ENCODE assay signal across 8 mouse cellular contexts in genomic region chr14:15881284-15881683, GRCm38 (mm10).
DNase-seq lines count a peak whose midpoint lies in the region; ATAC-seq lines count a peak whose summit lies in the region.

No protein-coding gene starts in this region.

- H3K27me3 ChIP-seq in embryonic facial prominence, embryonic 10.5 days (replicated peaks; ENCODE audit: low read depth, poor library complexity, severe bottlenecking) = no peaks in the 10 kb centered on the region
- H3K27me3 ChIP-seq in kidney, embryonic 15.5 days = no peaks in the 10 kb centered on the region

- H3K4me3 ChIP-seq in embryonic facial prominence, embryonic 10.5 days = no peak overlapping the region
- H3K4me3 ChIP-seq in kidney, embryonic 15.5 days (replicated peaks) = no peak overlapping the region

- intact Hi-C loops in gastrocnemius, postnatal 36 days (cut with DNase I) = loop anchor here (5.0 to 10.0 kb wide), 2 partner anchors 504 to 524 kb away; no protein-coding TSS in a partner anchor

- 77% methylated on average over 1 of the region's 1 CpGs for WGBS in embryonic facial prominence, embryonic 10.5 days
- WGBS in kidney, embryonic 15.5 days = 72% methylated on average over 1 of the region's 1 CpGs

- H3K9me3 ChIP-seq in embryonic facial prominence, embryonic 10.5 days = no peaks in the 10 kb centered on the region
- no peaks in the 10 kb centered on the region for H3K9me3 ChIP-seq in kidney, embryonic 15.5 days (replicated peaks)

- no peak overlapping the region for H3K9ac ChIP-seq in kidney, embryonic 15.5 days

- H3K4me1 ChIP-seq in embryonic facial prominence, embryonic 10.5 days = no peaks in the 10 kb centered on the region
- H3K4me1 ChIP-seq in kidney, embryonic 15.5 days = no peaks in the 10 kb centered on the region

- peak; percentile 6 for DNase-seq in gastrocnemius, adult 18-20 months (ENCODE audit: low spot score)
- DNase-seq in gastrocnemius, postnatal 36 days = no peak
- DNase-seq in 3T3-L1 (ENCODE audit: low read depth, low spot score) = peak; percentile 1
- DNase-seq in ZHBTc4 (ENCODE audit: low read depth, low spot score) = peak; percentile 75
- peak; percentile 25 for DNase-seq in embryonic facial prominence, embryonic 10.5 days (ENCODE audit: low spot score)
- peak; percentile 57 for DNase-seq in lung, postnatal 14 days
- DNase-seq in spleen, postnatal 4 days (ENCODE audit: low spot score in 2 of 2) = peak; percentile 16 to 60

- no peaks in the 10 kb centered on the region for H3K36me3 ChIP-seq in embryonic facial prominence, embryonic 10.5 days (replicated peaks)
- H3K36me3 ChIP-seq in kidney, embryonic 15.5 days = no peaks in the 10 kb centered on the region

- H3K27ac ChIP-seq in embryonic facial prominence, embryonic 10.5 days (replicated peaks) = no peak overlapping the region
- no peak overlapping the region for H3K27ac ChIP-seq in kidney, embryonic 15.5 days

- H3K4me2 ChIP-seq in kidney, embryonic 15.5 days = no peak overlapping the region

- 0 out of 2 replicates have a peak, but pooled peaks have one; percentile 52 for ATAC-seq in kidney, embryonic 15.5 days (replicated peaks; ENCODE audit: low FRiP score)

Comparison
In these comparisons a context has a peak if more than half of its experiments do, and no peak if none do; other contexts are left out.
1. DNase-seq: peak in gastrocnemius, adult 18-20 months (single experiment), 3T3-L1 (single experiment), ZHBTc4 (single experiment), embryonic facial prominence, embryonic 10.5 days (single experiment), lung, postnatal 14 days (single experiment) and spleen, postnatal 4 days (2 of 2); none in gastrocnemius, postnatal 36 days (0 of 2).